Mouse (Mus musculus): Measurements from ENCODE around the gene Wdr95.

The Wdr95 gene

DNA sequence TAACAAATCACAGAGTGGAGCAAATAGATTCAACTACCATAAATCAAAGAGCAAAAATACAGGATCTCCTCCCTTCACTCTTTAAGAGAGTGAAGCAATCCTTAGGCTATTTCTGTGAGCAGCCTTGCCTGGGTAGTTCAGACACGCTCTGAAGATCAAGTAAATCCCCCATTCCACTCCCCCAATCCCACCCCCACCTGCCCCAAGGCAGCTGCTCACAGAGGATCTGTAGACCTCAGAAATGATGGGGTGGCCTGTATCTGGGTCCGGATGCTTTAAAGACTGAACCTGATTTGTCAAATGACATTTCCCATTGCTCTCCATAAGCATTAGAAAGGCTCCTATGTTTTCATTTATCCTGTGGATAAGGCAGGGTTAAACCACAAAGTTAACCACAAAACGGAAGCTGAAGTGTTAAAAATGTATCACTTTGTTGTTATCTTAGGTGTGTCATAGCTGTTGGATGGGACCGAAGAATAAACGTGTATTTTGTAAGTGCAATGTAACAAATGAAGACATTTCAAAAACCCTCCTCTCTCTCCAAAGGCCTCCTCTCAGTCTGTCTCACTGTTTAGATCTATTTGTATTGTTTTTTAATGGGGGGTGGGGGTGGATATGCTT is 54.3 kb downstream of the Wdr95 start:
- no peak for DNase-seq (ENCODE audit: low spot score)

DNA sequence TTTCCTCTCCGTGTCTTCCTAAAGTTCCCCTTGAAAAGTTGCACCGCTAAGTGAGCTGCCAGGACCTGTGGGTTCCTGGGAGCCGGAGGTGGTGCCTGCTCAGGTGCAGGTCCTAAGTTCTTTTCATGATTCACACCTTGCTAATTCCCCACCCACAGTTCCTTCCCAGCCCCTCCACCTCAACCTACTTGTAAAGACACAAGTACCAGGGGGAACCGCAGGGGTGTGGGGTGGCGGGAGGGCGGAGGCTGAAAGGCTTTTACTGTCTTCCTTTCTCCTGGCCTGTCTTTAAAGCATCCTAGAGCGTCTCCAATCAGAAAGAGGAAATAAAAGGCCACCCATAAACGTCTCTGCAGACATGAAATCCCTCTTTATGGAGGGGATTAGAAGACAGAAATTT is 55.0 kb downstream of the Wdr95 start:
- DNase-seq (ENCODE audit: low spot score): no peak

DNA sequence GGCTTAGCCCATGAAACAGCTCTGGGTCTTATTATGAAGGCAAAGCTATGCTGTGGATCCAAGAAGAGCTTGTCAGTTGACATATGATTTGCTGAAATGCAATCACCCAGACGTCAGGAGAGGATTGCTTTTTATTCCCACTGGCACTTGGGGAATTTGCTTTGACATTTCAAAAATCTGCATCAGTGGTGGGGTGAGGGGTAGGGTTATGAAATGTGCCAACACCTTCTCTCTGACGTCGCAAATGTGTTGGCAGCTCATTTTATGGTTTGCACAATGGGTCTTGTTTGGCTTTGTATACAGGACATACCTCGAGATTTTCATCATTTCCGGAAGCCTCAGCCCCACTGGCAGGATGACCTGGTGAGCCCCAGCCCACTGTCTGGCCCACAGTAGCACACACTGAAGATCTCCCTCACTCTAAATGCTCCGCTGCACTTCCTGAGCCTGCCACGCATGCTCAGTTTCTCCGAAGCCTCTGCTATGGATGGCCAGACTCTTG is 55.7 kb downstream of the Wdr95 start:
- no peak for DNase-seq (ENCODE audit: low spot score)

DNA sequence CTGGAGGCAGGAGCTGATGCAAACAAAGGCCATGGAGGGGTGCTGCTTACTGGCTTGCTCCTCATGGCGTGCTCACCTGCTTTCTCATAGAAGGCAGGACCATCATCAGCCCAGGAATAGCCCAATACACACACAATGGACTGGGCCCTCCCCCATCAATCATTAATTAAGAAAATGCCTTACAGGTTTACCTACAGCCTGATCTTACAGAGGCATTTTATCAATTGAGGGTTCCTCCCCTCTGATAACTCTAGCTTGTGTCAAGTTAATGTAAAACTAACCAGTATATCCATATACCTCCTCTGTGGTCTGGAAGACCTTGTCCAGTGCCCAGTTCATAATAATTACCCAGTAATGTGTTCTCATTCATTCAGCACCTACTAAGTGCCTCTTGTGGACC is 56.8 kb downstream of the Wdr95 start:
- no peak for DNase-seq (ENCODE audit: low spot score)

DNA sequence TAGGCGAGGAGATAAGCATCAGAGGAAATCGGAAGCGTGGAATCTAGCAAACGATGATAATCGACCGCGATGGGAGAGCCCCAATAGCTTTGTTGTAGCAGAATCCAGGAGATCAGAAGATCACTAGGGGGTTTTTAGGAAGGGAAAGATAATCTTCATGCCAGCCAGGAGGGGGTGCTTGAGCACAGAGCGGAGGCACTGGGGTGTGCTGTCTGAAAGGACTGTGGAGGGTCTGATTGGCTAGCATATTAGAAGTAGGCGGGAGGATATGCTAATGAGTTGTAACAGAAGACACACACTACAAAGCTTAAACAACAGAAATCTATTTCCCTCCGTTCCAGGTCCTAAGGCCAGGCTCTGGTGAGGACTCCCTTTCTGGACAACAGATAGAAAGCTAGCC is 57.4 kb downstream of the Wdr95 start:
- no peak for DNase-seq (ENCODE audit: low spot score)

DNA sequence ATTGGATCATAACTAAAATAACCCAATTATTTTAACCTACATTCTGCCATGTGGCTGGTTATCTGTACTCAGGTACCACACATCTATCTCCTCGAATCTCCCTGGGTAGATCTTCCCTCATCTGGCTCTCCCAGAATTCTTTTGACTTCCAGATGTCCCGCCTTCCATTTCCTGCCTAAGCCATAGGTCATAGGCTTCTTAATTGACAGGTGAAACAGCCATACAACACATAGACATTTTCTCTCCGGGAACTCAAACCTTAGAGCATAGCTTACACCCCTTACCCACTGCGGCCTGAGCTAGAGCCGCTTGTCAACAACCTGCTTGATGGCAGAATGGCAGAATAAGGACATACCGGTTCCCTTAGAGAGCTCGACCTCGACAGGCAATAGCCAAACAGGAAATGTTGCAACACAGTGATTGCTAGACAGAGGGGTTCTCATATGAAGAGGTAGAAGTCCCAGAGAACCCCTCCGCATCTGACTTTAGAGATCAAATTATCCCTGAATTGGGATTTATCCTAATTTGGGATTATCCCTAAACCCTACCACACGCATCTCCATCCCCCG is 58.9 kb downstream of the Wdr95 start:
- no peak for DNase-seq (ENCODE audit: low spot score)

DNA sequence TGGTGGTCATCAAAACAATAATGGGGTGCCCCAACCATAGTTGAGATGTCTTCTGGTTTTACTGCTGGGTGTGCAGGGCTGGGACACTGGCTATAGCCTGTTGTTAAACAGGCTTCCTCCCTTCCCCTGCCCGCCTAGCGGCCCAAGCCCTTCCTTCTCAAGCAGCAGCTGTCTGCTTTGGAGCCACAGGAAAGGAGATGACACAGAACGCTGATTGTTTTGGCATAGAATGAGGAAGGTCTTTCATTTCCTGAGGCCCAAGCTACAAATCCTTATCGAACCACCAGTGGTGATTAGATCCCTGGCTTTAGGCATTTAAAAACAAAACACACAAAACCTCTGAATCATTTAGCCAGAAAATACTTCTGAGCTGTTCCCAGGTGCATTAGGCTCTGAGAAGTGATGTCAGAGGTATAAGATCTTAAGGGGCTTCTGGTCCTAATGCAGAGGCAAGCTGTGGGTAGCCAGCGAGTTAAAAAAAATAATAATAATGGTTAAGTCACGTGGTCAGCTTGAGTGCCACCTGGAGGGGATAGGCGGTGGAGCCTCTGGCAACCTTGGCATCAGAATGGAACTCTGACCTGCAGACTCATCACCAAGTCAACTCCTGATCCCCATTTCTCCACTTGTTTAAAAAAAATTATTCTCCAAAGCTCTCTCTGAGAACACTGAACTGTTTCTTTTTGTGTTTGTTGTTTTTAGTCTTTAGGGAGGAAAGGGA is 60.5 kb downstream of the Wdr95 start:
- no peak for DNase-seq (ENCODE audit: low spot score)

DNA sequence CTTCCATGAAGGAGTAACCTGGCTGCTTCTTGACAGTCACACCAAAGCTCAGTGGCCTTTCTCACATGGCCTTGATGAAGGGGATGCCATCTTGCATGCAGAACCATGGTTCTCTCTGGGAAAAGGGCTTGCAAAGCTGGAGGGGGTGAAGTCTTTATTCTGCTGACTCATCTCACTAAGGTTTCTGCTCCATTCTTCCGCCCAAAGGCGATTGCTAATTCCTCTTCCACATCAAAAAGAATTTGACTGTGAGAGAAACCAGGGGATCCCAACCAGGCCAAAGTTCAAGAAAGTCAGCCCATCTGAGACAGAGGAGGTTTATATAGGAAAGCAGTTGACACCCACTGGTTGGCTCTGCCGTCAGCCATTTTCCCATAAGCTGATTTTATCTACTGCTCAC is 61.5 kb downstream of the Wdr95 start:
- DNase-seq (ENCODE audit: low spot score): no peak

DNA sequence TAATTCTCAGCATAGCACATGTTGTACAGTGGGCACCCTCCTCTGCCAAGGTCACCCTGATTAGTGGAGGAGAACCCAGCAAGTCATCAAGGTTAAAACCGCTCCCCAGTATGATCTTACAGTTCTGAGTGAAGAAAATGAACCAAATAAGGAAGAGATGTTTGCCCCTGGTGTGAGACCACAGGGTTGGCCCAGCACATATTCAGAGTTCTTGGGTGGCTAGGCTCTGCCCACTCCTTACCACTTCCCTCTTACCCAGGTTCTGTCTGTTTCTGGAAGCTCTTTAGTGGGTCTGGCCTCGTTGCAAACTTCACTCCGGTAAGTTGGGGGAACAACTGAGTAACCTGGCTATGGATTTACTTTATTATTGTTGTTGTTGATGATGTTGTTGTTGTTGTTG is 65.7 kb downstream of the Wdr95 start:
- no peak for DNase-seq (ENCODE audit: low spot score)

DNA sequence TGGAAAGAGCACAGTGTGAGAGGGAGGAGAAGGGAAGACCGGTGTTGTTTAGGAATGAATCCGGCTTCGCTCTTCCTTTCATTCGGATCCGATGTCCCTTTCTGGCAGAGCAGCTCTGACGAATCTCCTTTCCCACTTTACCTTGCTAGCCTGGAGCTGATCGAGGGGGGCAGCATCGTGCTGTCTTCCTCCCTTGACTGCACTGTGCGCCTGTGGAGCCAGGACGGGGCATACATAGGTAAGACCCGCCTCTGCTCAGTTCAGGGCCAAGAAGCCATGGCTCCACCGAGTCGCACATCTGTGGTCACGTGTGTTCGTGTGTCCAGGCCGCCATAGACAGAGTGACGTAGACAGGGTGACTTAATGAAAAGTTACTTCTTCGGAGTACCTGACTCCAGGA is 68.9 kb downstream of the Wdr95 start:
- DNase-seq (ENCODE audit: low spot score): no peak

DNA sequence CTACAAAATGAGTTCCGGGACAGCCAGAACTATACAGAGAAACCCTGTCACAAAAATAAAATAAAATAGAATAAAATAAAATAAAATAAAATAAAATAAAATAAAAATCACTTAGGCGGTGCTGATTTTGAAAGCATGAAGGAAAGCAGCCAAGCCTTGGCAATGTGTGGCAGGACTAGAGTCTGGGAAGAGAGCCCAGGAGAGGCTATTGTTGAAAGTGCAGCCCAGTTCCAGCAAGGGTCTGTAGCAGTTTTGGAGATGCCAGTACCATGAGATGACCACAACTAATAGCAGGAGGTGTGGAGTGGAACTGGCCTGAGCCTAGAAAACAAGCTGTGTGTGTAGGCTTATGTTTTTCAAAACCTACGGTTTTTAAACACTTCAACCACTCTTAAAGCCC is 73.5 kb downstream of the Wdr95 start:
- no peak for DNase-seq (ENCODE audit: low spot score)

DNA sequence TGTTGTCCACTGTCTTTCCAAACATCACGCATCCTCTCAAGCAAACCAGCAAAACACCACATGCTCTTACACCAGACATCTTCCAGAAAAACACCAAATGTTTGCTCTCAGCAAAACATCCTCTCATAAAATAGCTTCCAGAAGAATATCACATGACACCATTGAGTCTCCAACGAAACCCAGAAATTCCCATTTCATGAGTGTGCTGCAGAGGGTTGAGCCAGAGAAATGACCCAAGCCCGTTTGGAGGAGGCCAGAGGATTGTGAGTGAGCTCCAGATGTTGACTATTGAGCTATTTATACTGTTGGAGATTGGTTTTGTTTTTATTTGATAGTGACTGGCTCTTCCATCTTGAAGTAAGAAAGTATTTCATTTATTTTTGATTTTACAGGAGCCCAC is 74.8 kb downstream of the Wdr95 start:
- DNase-seq (ENCODE audit: low spot score): no peak

DNA sequence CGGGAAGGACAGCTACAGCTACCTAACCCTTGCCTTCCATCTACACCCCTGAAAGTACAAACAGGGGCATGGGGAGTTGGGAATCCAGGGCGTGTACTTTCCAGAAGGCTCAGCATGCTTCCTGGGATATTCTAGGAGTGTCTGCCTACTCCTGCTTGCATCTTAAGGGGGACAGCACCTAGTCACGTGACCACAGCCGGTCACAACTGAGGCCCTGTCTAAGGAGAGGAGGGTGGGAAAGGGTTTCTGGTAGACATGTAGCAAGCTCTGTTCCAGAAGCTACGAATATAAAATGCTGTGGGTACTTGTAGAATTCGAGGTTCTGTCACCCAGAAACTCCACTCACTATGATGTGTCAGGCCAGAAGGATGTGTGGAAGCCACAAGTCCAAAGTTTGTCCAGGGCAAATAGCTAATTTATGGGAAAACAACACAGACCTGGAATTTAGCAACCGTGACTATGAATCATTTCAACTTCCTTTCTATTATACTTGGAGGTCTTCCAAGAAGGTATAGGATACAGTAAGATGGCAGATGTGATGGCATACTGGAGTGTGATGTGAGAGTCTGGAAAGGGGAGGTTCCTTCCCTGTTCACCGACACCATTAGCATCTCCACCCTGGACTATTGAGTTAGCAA is 78.7 kb downstream of the Wdr95 start:
- no peak for DNase-seq (ENCODE audit: low spot score)

DNA sequence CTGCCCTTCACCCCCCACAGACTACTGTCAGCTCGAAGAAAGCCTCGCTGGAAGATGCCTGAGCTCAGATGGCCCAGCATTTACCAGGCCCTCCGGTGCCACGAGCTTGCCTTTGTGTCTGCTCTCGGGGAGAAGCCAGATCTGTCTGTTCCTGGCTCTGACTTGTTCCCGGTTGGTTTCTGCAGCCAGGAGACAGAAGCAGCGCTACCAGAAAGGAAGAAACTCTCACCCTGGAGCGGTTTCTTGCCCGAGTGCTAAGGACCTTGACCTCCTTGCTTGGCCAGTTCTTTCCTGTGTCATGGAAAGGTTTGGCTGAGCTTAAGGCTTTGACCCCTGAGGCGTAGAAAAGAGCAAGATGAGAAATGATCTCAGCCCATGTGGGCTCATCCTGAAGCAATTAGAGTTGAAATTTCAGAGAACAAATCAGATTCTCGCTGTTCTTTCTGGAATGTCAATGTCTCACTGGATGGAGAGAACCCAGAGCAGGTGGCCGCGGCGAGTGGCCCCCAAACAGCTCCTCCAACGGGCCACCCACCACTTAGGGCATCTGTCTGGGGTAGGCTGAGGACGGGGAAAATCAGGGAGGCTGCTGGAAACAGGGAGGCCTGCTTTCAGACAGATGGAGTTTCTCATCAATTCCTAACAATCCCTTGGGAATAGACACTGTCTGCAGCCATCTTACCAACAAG is 83.1 kb downstream of the Wdr95 start:
- no peak for DNase-seq (ENCODE audit: low spot score)

DNA sequence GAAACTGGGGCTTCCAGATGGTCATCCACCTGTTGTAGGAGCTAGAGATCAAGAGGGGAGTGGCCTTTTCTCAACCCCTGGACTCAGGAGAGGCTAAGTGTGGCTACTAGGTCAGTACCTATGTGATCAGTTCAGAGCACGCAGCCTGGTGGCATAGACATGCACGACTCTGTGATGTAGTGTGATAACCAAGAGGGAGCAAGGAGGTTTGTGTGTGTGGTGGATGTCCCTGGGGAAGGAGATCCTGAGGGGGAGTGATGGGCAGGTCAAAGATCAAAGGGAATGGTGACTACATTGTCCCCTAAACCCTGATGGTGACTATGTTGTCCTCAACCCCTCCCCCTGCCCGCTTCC is 83.7 kb downstream of the Wdr95 start:
- DNase-seq (ENCODE audit: low spot score): no peak

DNA sequence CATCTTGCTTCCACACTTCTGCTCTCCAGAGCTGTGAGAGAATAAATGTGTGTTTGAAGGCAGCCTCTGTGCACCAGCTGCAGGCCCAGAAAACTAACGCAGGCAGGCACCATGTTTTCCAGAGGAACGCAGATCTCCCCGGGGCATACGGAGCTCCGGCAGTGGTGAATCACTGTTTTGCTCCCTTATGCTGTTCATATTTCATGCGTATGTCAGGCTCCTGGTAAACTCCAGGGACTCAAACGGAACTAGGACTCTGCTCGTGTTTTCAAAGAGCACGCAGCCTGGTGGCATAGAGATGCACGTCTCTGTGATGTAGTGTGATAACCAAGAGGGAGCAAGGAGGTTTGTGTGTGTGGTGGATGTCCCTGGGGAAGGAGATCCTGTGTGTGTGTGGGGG is 84.3 kb downstream of the Wdr95 start:
- DNase-seq (ENCODE audit: low spot score): no peak

DNA sequence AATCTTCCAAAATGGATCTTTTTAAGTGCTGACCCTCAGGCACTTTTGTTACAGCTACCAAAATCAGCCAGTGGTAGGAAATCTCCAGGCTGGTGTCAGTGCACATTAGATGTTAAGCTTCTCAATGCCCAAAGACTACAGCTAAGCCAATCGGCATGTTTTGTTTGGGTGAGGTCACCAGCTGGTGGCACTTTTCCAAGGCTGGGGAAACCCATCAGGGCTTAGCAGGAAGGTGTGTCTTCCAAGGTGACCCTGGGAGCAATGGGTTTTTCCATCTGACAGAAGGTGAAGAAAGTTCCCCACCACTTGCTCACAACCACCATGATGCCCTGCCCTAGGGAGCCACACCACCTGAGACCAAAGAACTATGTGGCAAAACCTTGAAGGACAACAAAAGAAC is 87.7 kb downstream of the Wdr95 start:
- DNase-seq (ENCODE audit: low spot score): no peak

DNA sequence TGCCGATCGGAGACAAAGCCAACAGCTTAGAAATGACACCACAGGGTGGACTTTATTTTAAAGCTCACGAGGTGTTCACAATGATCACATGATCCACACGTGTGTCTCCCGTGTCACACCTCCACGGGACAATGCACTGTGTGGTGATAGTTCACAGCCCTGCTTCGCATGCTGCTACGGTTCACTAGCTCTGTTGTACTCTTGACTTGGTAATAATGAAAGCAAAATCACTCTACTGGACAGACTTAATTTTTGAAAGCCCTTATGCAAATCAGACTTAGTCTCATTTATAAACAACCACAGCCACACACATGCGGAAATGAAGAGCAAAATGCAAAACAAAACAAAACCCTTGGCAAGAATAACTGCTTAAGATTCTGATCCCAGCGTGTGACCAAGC is 88.3 kb downstream of the Wdr95 start:
- DNase-seq (ENCODE audit: low spot score): no peak

DNA sequence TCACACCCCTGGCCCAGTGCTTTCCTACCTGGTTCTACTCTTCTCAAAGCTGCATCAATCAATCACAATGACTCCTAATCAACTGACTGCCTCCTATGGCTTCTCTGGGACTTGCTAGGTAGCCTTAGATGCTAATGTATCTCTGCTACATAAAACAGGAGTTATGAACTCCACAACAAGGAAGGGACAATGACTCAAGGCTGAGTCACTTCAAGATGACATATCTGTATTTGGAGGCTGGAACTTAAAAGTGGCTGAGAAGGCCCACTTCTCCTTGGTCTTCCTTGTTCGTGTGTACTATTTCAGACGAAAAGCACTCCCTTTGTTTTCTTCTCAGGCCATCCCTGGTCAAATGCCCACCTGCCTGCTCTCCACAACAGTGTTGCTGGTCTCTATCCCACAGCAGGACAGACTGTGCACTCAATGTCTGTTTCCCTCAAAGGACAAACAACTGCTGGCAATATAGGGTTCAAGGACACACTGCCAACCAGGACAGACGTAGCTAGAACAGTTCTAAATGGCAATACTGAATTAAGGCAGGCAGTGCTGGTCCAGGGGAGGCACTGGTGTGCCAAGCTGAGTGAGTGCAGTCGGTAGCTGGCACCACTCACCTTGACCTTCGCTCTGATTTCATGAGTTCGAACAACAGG is 89.4 kb downstream of the Wdr95 start:
- DNase-seq (ENCODE audit: low spot score): no peak

DNA sequence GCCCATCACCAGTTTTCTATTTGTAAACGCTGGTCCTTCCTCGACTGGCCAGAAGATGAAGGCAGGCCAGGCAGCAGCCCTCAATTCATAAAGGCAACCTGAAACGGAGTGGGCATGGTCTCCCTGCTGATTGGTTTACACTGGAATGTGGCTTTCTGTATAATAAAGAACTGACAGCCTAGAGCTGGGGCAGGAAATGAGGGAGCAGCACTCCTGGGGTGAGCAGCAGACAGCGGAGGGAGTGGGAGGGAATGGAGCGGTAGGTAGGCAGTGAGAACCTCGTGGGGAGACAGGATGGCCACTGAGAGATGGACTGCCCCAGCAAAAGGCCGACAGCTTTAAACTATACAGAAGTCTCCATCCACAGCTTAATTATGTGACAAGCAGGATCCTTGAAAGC is 93.7 kb downstream of the Wdr95 start:
- DNase-seq (ENCODE audit: low spot score): no peak

DNA sequence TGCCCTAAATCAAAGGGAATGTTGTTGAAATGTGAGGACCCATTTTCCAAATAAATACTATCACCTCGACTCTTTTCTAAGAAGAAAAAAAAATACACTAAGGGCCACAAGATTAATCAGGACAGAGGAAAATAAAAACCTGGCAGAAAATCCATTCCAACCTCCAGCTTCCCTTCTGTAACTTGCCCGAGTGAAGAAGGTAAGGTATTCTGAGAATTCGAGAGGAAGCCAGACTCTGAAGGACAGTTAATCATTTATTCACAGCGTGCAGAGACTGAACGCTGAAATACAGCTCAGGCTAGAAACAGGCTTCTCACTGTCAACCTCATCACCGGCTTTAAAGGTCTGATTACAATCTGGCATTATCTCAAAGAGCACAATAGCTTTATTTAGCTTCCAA is 94.2 kb downstream of the Wdr95 start:
- DNase-seq (ENCODE audit: low spot score): no peak

All from urinary bladder, postnatal 14 days (tissue).